Mouse (Mus musculus) cerebellum, adult 8-10 months (tissue): ENCODE measurements around the gene Coro6.

ENCODE experiments used
- DNase-seq: peaks from one replicate; pipeline ENCODE4 v3.0.0; 2022

Gene Coro6

GRCm38 (mm10) chr11:77514281-77514831 lies 52.1 kb downstream of the Coro6 start:
- DNase-seq, result peak; percentile 21

- peak; percentile 48 for DNase-seq
Measured at GRCm38 (mm10) chr11:77514832-77515636, 52.8 kb downstream of the Coro6 start, which contains the start of gene Abhd15. Gene Abhd15, plus strand, starts transcription at chr11:77515121.

- no peak for DNase-seq
Measured at GRCm38 (mm10) chr11:77515637-77516552, 53.7 kb downstream of the Coro6 start, which contains the start of gene Trp53i13. Gene Trp53i13, minus strand, starts transcription at chr11:77515980.

- no peak for DNase-seq
Measured at GRCm38 (mm10) chr11:77516553-77517425, 54.6 kb downstream of the Coro6 start.

- no peak for DNase-seq
Measured at GRCm38 (mm10) chr11:77518051-77518798, 56.0 kb downstream of the Coro6 start.

- DNase-seq, result no peak
Measured at GRCm38 (mm10) chr11:77519043-77519442, 56.8 kb downstream of the Coro6 start, which contains the start of gene Gm10392. Gene Gm10392, minus strand, starts transcription at chr11:77519198.
